Mouse (Mus musculus) activated CD4-positive, CD25-positive, alpha-beta regulatory T cell, adult 9 weeks (primary cell): ENCODE data around the gene Gm21961. TPM values are rescaled to one million over a fixed set of nuclear protein-coding genes. Genes with fewer than 3 reads are reported as not detected.

Experiments used
- polyA plus RNA-seq: library from polyadenylated mRNA; unstranded; fragments of 100-300 nt; shearing (Covaris generic); gene quantifications from one replicate; pipeline ENCODE4 v1.2.1, GENCODE M21; 2017

Gene Gm21961
- polyA plus RNA-seq = not detected

GRCm38 (mm10) chr15:65014804-65015203, at the start of gene Gm21961:
Gene Gm21961 (minus strand): TSS chr15:65014904.

Other genes with a start within 250 kb of the Gm21961 start
- gene Gm21798, start 197.2 kb downstream of the Gm21961 start, polyA plus RNA-seq = not detected